Mouse (Mus musculus): ENCODE data around the gene Bckdk. TPM values are rescaled to one million over a fixed set of nuclear protein-coding genes. Genes with fewer than 3 reads are reported as not detected.

Bckdk gene
- total RNA-seq (2021): 10 to 100 TPM; 45.9 to 48.6 TPM
- long read RNA-seq, transcript Bckdk-201 (12 exons, 3,405 nt): major isoform, 50 of 64 reads
- long read RNA-seq, partial matches to known transcripts: 8 of 64 reads
- long read RNA-seq, other reads (novel, unspliced or antisense): 6 of 64 reads

DNA sequence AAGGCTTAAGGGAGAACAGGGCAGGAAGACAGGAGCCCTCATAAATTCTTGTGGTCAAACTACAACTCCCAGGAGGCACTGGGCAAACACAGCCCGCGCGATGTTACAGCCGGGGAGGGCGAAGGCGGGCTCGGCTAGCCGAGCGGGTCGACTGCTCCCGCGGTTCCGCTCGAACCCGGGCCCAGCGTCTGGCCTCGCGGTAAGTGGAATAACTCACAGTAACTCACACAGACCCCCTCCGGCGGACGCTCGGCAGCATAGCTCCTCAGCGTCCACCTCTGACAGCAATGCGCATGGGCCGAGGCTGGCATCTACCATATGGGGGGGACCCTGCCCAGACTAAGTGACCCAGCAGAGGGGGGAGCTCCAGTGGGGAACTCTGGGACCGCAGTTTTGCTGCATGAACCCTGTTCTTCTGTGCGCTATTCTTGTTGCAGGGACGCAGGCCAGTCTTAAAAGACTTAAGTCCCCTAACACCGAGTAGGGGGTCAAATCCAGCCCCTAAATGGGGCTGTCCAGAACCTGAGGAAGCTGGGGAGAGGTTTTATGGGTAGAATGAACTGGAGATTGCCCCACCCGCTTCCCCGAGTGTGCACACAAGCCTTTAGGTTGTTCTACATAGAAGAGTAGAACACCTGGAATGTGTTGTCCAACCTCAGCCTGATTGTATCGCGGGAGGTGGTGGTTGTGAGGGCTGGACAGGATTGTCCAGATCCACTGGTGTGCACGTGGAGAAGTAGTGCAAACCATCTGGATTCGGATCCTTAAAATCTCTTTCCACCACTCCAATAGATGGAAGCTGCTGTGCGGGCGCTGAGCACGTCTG, at the start of gene Bckdk:
TSS of gene Bckdk (plus strand) at position 112 of the 826 bp plus-strand sequence.
- peak; percentile 81 to 86 for DNase-seq (ENCODE audit: low spot score in 2 of 2)

DNA sequence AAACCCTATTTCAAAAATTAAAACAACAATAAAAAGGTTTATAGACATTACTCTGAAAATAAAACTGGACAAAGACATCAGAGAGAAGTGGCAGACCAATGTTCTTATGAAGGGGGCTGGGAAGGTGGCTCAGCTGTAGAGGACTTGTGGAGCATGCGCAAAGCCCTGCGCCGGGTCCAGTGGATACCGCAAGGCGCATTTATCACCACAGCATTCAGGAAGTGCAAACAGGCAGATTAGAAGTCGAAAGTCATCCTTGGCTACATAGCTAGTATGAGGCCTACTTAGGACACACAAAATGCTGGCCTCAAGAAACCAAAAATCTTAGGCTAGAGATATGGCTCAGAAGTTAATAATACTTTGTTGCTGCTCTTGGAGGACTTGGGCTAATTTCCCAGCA, 45.6 kb upstream of the Bckdk start:
- no peak for DNase-seq (ENCODE audit: low spot score in 2 of 2)

DNA sequence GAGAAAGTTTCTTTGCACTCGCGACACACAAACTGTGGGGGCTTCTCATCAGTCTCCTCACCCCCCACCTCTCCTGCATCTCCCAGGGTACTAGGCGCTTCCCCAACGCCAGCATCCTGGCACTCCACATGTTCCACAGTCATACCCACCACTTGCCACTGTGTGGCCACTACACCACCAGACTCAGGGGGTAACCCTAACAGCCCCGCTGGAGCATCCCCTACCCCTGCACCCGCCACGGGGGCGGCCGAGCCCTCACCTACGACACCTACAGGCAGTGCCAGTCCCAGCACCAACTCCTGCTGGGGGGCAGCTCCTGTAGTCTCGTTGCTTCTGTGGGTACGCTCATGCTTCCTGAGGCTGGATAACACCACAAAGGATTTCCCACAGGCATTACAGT, 37.4 kb upstream of the Bckdk start:
- no peak for DNase-seq (ENCODE audit: low spot score in 2 of 2)

DNA sequence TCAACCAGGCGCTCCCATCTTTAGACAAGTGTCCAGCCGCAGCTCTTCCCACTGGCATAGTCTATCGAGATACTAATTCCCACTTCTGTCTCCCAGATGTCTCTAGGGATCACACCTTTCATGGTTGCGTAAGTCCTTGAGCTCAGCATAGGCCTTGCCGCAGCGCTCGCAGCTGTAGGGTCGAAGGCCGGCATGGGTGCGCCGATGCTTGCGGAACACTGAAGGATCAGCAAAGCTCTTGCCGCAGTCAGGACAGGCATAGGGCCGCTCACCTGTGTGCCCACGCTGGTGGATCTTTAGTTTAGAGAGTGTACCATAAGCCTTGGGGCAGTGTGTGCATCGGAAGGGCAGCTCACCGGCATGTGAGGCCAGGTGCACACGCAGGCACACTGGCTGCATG, 36.2 kb upstream of the Bckdk start:
- no peak for DNase-seq (ENCODE audit: low spot score in 2 of 2)

DNA sequence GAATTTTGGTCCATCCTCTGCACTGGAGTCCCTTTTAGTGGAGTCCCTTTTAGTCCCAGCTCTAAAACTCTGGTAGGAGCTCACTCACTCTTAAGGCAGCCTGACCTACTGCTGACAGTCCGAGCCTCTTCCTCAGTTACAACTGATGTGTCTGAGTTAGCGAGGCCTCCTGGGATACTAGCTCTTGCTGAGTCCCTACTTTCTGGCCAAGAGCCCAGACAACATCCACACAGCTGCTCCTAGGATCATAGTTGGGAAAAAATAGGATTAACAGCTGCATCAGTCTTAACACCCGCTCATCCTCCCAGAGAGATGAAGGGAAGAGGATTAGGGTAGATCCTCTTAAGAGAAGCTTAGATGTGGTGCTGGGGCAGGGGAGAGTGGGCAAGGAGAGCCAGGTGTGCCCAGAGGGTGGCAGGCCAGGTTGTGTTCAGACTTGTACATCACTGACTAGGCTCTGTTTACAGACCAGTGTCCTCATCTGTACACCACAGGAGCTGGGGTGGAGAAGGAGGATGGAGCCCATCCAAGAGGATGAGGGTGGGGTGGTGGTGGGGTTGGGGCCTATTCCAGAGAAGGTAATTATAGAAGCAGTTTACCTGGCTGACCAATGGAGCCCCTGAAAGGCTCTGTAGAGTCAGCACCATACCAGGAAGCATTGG, 34.6 kb upstream of the Bckdk start:
- DNase-seq (ENCODE audit: low spot score in 2 of 2): no peak

DNA sequence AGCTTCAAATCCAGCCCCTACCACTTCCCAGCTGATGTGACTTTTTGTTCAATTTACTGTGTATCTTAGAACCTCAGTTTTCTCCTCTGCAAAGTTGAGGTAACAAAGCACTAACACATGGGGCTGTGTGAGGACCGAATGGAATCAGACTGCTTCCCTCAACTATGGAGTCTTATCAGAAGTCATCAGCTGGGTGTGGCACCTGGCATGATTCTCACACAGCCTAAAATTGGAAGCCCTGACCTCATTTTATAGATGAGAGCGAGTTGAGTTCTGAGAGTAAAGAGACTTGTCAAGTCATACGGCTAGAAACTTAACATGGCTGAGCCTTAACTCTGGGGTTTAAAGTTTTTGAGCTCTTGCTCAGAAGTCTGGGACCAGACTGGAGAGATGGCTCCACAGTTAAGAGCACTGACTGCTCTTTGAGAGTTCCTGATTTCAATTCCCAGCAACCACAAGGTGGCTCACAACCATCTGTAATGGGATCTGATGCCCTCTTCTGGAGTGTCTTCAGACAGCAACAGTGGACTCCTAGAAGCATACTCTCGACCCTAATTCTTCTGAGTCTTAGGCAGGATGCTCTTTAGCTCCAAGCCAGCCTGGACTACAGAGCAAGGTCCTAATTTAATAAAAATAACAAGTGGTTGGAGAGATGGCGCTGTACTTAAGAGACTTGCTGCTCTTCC, 33.6 kb upstream of the Bckdk start:
- no peak for DNase-seq (ENCODE audit: low spot score in 2 of 2)

DNA sequence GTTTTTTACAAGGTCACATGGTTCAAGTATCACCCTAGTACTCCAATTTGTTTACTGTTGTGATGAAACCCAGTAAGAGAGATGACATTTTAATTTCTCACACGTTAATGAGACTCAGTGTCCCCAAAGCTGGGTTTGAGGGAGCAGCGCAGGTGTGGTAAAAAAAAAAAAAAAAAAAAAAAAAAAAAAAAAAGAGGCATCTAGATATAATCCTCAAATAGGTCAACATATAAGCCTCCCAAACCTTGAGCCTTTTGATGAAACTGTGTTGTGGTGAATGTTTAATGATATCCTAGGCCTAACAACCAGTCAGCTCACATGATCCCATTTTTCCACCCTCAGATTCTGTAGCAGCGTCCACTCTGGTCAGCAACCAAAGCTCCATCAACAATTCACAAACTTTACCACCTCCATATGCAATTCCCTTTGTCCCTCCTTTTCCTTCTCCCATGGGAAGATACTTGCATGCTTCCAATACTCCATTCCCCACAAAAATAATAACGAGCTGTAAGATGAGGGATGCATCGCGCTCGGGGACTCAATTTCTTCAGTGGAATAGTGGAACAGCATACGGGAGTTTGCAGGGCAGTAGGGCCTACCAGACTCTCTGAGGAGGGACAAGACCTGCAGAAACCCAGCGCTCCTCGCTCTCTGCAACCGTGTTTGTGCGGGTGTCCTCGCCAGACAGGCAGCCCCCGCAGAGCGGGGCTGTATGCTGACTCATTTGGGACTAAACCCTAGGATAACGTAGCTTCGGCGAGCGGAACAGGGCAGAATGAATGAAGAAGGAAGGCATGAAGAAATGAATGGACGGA, 28.9 kb upstream of the Bckdk start:
- DNase-seq (ENCODE audit: low spot score in 2 of 2): no peak

DNA sequence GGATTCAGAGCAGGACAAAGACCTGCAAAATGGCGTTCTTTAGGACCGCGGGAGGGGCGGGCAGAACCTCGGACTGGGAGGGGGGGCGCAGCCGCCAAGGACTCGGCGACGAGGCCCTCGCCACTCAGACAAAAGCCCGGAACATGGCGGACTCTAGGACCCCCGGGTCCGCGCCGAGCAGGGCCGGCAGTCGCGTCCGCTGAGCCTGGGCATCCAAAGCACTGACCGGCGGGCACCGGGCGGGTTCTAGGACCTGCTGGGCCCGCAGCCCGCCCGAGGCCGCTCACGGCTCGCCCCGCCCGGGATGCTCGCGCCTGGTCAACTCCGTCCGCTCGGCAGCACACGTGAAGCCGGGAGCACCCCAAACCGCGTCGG, 28.3 kb upstream of the Bckdk start:
- peak; percentile 92 to 95 for DNase-seq (ENCODE audit: low spot score in 2 of 2)

DNA sequence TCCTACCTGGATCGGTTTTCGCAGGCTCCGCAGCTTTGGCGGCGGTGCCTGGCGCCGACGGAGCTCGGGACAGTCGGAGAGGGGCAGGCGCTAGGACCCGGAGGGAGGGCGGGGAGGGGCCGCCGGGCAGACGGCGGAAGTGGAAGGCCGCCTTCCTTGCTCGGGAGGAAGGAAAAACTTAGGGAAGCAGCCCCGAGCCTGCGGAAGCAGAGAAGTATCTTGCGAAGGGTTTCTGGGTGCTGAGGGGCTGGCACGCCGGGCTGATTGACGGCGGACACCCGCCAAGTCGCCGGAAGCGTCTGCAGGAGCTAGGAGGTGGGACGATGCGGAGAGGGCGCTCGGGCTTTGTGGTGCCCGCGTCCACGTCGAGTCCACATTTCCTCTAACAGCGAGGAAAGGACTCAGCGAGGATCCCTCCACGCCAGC, 27.8 kb upstream of the Bckdk start, which contains the start of gene Zfp646:
TSS of gene Zfp646 (plus strand) at position 181 of the 426 bp plus-strand sequence.
- DNase-seq (ENCODE audit: low spot score in 2 of 2): peak in 1 of 2 experiments; percentile 79

DNA sequence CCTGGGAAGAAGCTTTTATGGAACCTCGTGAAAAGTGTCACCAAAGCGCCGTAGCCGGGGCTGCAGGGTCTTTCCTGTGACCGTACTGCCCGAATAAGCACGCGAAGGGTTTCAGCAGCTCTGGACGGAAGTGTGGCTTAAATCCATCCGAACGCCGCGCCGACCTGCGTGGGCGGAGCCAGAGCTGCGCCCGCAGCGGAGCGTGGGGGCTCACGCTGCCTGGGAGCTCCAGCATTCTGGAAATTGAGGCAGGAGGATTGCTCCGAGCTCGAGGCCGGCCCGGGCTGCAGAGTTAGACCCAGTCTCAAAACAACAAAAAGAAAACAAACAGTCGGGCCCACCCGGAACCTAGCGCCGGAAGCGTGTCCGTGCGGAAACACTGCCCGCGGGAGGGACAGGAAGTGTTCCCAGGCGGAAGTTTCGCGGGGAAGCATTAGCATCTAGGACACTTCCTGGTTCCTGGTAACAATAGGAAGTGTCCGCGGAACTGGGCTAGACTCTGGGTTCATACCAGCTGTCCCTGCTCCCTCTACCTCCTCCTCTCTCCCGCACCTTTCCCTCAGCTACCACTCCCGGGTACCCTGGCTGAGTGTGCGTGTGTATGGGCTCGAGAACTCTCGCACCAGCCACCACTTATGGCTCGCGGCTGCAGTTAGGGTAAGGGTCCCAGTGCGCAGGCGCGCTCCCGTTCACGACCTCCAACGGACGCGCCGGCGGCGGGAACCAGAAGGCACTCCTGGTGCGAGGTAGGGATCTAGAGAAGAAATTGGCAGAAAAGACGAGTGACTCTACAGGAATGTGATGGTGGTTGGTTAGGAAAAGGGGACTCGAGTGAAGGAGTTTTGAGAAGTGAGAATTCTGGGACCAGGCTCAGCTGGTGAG, 27.2 kb upstream of the Bckdk start, which contains the start of gene Zfp668:
TSS of gene Zfp668 (minus strand) at position 362 of the 882 bp plus-strand sequence.
- peak; percentile 91 to 93 for DNase-seq (ENCODE audit: low spot score in 2 of 2)

DNA sequence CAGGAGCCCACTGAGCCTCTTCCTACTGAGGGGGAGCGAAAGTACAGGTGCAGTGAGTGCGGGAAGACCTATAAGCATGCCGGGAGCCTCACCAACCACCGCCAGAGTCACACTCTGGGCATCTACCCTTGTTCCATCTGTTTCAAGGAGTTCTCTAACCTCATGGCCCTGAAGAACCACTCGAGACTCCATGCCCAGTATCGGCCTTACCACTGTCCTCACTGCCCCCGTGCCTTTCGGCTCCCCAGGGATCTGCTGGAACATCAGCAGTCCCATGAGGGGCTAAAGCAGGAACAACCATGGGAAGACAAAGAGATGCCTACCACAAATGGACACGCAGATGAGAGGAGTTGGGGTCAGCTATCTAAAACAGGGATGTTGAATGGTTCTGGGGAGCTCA, 24.6 kb upstream of the Bckdk start:
- no peak for DNase-seq (ENCODE audit: low spot score in 2 of 2)

DNA sequence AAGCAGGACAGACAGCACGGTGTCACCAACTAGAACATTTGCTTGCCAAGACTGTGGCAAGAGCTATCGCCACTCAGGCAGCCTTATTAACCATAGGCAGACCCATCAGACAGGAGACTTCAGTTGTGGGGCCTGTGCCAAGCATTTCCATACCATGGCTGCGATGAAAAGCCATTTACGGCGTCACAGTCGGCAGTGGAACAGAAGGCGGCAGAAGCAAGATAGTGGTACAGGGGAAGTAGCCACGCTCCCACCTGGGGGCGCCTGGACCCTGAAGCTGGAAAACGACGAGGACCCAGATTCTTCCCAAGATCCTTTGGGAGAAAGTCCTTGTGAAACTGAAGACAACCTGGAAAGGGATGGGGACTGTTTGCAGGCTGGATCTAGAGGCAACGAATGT, 23.5 kb upstream of the Bckdk start:
- DNase-seq (ENCODE audit: low spot score in 2 of 2): no peak

DNA sequence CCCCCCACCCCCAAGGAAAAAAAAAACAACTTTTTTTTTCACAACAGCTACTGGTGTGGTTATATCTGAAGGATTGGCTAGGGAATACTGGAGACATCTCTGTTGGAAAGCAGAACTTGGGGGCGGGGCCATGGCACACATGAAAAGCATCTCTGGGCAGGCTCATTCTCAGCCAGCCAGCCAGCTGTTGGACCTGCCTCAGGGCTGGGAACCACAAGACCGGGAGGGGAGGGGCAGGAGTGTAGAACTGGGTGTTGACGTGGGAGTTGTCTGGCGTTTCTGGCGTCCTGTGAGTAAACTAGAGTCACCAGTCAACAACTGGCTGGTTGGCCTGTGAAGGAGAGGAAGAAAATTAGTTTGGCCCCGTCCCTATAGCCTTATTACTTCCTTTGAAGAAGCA, 17.9 kb upstream of the Bckdk start:
- no peak for DNase-seq (ENCODE audit: low spot score in 2 of 2)

DNA sequence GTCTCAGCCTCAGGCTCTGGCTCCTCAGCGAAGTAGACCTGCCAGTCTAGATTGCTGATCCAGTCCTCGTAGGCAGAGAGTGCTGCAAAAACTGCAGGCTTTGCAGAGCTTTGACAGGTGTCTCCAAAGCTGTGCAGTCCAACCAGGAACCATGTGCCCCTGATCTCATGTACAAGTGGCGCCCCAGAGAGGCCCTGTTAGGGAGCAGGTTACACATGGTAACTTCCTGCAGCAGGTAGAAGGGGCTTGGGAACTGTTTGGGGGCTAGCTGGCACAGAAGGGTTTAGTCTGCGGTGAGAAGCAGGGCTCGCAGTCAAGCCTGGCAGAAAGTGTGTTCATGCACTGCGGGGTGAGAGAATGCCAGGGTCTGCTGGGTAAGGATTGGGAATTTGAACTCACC, 17.3 kb upstream of the Bckdk start:
- DNase-seq (ENCODE audit: low spot score in 2 of 2): no peak

DNA sequence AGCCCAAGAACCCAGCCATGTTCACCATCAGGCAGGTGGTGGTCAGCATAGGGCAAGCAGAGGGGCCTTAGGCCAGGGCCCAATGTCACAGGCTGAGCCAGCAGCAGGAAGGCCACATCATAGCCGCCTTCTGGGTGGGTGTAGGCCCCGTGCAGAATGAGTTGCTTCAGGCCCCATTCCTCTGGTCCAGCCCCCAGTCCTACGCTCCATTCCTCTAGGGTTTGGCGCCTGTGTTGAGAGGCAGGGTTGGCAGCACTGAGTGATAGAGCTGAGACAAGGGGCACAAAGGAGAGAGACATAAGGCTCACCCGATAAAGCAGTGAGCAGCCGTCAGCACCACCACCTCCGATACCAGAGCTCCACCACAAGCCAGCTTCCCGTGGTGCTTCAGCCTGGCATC, 16.7 kb upstream of the Bckdk start:
- DNase-seq (ENCODE audit: low spot score in 2 of 2): no peak

DNA sequence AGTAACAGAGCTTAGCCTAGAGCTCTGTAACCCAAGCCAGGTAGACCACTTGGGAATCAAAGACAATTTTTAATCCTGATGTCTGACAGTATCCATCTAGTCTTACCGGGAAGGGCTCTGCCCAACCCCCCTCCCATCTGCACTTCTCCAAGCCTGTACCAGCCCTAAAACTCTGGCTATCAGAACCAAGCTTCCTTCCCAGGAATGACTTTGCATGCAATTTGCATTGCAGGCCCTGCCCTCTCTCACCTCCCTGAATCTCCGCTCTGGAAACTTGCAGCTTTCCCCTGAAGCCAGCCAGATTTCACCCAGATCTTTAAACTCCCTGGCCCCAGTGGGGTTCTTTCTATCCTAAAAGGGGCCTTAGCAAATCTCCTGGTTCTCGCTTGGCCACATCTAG, 16.1 kb upstream of the Bckdk start:
- no peak for DNase-seq (ENCODE audit: low spot score in 2 of 2)

DNA sequence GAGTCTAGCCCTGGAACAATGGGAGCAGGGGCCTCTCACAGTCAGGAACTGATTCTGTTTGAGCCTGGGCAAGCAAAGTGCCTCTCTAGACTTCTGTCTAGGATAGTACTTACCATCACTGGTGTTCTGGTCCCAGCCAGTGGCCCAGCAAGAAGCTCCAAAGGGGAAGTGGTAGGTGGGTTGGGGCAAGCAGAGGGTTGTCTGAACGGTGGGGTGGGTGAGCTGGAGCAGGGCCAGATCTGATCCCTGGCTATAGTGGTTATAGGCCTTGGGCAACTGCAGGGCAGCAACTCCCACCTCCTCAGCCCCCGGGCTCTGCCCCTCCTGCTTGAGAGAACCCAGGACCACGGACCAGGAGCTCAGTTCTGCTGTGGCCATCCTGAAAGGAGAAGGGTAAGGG, 15.1 kb upstream of the Bckdk start:
- no peak for DNase-seq (ENCODE audit: low spot score in 2 of 2)

DNA sequence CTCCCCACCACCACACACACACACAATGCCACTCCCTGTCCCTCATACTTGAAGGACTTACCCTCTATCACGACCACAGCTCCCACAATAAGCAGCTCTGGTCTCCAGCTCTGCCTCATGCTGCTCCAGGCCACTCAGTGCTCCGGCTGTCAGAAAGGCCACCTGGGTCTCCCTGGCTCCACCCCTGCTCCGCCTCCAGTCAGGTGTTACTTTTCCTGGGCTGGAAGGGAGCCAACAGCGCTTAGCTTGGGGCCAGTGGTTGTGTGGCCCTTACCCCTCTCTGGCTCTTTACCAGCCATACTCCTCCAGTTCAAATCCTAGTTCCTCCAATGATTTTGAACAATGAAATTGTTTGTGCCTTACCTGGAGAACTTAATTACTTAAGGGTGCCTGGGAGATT, 13.1 kb upstream of the Bckdk start, which contains the start of gene Prss53:
TSS of gene Prss53 (minus strand) at position 173 of the 400 bp plus-strand sequence.
- DNase-seq (ENCODE audit: low spot score in 2 of 2): no peak

DNA sequence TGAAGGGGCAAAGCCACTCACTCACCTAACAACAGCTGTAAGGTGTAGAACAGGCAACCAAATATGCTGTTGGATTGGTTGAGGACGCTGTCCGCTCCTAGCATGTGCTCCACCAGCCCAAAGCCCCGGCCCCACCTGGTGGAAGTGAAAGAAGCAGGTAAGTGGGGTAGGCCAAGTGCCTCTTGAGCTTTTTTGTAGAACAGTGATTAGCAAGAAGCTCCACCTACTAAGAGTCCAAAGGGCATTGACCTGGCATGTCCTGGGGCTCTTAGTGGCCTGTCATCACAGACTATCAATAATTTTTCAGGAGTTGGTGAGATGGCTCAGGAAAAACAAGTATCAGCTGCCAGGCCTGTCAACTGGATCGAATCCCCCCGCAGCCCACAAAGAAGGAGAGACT, 9.4 kb upstream of the Bckdk start:
- no peak for DNase-seq (ENCODE audit: low spot score in 2 of 2)

DNA sequence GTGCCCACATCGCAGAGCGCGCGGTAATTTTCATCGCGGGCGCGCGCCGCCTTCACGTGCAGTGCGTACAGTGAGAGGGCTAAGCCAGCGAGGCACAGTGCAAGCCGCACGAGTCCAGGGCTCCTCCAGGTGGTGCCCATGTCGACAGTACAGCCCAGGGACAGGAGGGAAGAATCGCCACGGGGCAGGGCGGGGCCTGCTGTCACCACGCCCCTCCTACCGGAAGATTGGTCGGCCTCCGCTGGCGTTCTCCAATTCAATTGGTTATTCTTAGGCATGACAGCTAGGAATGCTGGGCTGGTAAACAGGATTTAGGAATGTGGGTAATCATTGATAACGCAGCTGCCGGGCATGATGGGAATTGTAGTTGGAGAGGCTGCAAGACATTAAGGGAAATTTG, 8.4 kb upstream of the Bckdk start, which contains the start of the genes Gm21974 and Vkorc1:
TSS of gene Gm21974 (minus strand) at position 13 of the 400 bp plus-strand sequence.
TSS of gene Vkorc1 (minus strand) at position 176 of the 400 bp plus-strand sequence.
- DNase-seq (ENCODE audit: low spot score in 2 of 2): peak; percentile 90 to 93

Measured in layer of hippocampus, postnatal 10 days (tissue).